Mouse (Mus musculus) macrophage (primary cell): ENCODE measurements around the gene Cdip1. TPM values are rescaled to one million over a fixed set of nuclear protein-coding genes. Genes with fewer than 3 reads are reported as not detected.
"Not testable (repeated sequence)": the region's sequence is repeated elsewhere in the genome, so short reads cannot be mapped to it uniquely, and the experiment has no call there.

Experiments used
- H3K27ac ChIP-seq: fragments of 350-480 bp; formaldehyde crosslinking; 2 replicates; pipeline ENCODE4 v1.9.0; 2021
- H3K36me3 ChIP-seq: fragments of 350-480 bp; formaldehyde crosslinking; 2 replicates; pipeline ENCODE4 v1.9.0; 2021; ENCODE audit errors: inconsistent target
- H3K4me3 ChIP-seq: fragments of 350-480 bp; formaldehyde crosslinking; 2 replicates; pipeline ENCODE4 v1.9.0; 2021; ENCODE audit errors: inconsistent target
- H3K79me2 ChIP-seq: fragments of 350-480 bp; formaldehyde crosslinking; 2 replicates; pipeline ENCODE4 v1.9.0; 2021; ENCODE audit errors: inconsistent target
- WGBS: methylation state at CpG from one replicate; pipeline ENCODE4 v1.1.7; 2026; ENCODE audit warnings: inconsistent platforms; ENCODE audit not compliant: missing documents; 5-methylcytosine and 5-hydroxymethylcytosine counted together
- polyA plus RNA-seq: library from polyadenylated mRNA; stranded (reverse); fragments of 250-400 nt; gene quantifications from 3 replicates; pipeline ENCODE4 v1.2.4, GENCODE M21; 2018; ENCODE audit warnings: inconsistent platforms
- total RNA-seq, 78 experiments: library from RNA; depleted of rRNA; stranded (reverse); fragments of 250-400 nt; gene quantifications; 1 replicate in 9 of 78; 2 replicates in 24 of 78; 3 replicates in 43 of 78; 4 replicates in 2 of 78; pipeline ENCODE4 v1.2.4; 2018; ENCODE audit warnings: inconsistent platforms in 56 of 78

The Cdip1 gene
- total RNA-seq (2018; cell fraction: chromatin; rRNA removed) = 100 to 1,000 TPM in 14 of 26 experiments, 10 to 100 TPM in 12; 64.1 to 256 (median 104) TPM
- 10 to 100 TPM in 25 of 26 experiments, 1 to 10 TPM in 1; 9.5 to 31.8 (median 13.9) TPM for total RNA-seq (2018; cell fraction: cytosol; rRNA removed)
- total RNA-seq (2018; cell fraction: nucleus; rRNA removed) = 100 to 1,000 TPM in 8 of 26 experiments, 10 to 100 TPM in 18; 35.5 to 169 (median 66.1) TPM
- 15.0 to 29.2 TPM (median 20.4 TPM) in 3 replicates for polyA plus RNA-seq

GRCm38 (mm10) chr16:4789810-4790559 is at the start of gene Cdip1:
TSS of gene Cdip1 (minus strand) at chr16:4790292.
- Histone ChIP-seq H3K27ac (peak within 1 kb of the TSS; percentile 84), H3K4me3 (peak within 1 kb of the TSS; percentile 87), H3K79me2 (peaks cover 48% of the 10 kb centered on the region), H3K36me3 (no peaks in the 10 kb centered on the region)
- WGBS = under 1% methylated on average over 50 of the region's 51 CpGs

GRCm38 (mm10) chr16:4839552-4839951 is 49.5 kb upstream of the Cdip1 start:
- Histone ChIP-seq H3K36me3 (no peaks in the 10 kb centered on the region), H3K4me3 (no peak overlapping the region), H3K79me2 (no peaks in the 10 kb centered on the region), H3K27ac (peak overlapping the region; percentile 92)
- 16% methylated on average over 3 of the region's 3 CpGs for WGBS

GRCm38 (mm10) chr16:4837631-4838030 is 47.5 kb upstream of the Cdip1 start:
- Histone ChIP-seq H3K79me2 (no peaks in the 10 kb centered on the region), H3K4me3 (no peak overlapping the region), H3K36me3 (no peaks in the 10 kb centered on the region), H3K27ac (peak overlapping the region; percentile 92)
- WGBS = 73% methylated on average over 2 of the region's 3 CpGs

- WGBS = 92% methylated on average over 3 of the region's 3 CpGs
- no peak within 1 kb of the TSS for H3K27ac ChIP-seq
- no peak within 1 kb of the TSS for H3K4me3 ChIP-seq
- no peaks in the 10 kb centered on the region for H3K36me3 ChIP-seq
- no peaks in the 10 kb centered on the region for H3K79me2 ChIP-seq
Observed at GRCm38 (mm10) chr16:4835191-4835590, 45.1 kb upstream of the Cdip1 start, which contains the start of gene 4930562C15Rik. TSS of gene 4930562C15Rik (plus strand) at chr16:4835416.

- no peak overlapping the region for H3K27ac ChIP-seq
- H3K79me2 ChIP-seq = no peaks in the 10 kb centered on the region
- H3K4me3 ChIP-seq = no peak overlapping the region
- 71% methylated on average over 2 of the region's 2 CpGs for WGBS
- no peaks in the 10 kb centered on the region for H3K36me3 ChIP-seq
Observed at GRCm38 (mm10) chr16:4833858-4834257, 43.8 kb upstream of the Cdip1 start.

GRCm38 (mm10) chr16:4831650-4832419 is 41.7 kb upstream of the Cdip1 start:
- 78% methylated on average over 15 of the region's 15 CpGs for WGBS
- Histone ChIP-seq H3K36me3 (no peaks in the 10 kb centered on the region), H3K27ac (no peak overlapping the region), H3K79me2 (no peaks in the 10 kb centered on the region), H3K4me3 (no peak overlapping the region)

- 97% methylated on average over 6 of the region's 6 CpGs for WGBS
- Histone ChIP-seq H3K4me3 (no peak overlapping the region), H3K79me2 (no peaks in the 10 kb centered on the region), H3K27ac (no peak overlapping the region), H3K36me3 (no peaks in the 10 kb centered on the region)
Observed at GRCm38 (mm10) chr16:4829271-4829900, 39.3 kb upstream of the Cdip1 start.

- 90% methylated on average over 5 of the region's 5 CpGs for WGBS
- Histone ChIP-seq H3K79me2 (no peaks in the 10 kb centered on the region), H3K36me3 (no peaks in the 10 kb centered on the region), H3K4me3 (no peak overlapping the region), H3K27ac (no peak overlapping the region)
Observed at GRCm38 (mm10) chr16:4827639-4828038, 37.5 kb upstream of the Cdip1 start.

GRCm38 (mm10) chr16:4824466-4824865 is 34.4 kb upstream of the Cdip1 start:
- H3K4me3 ChIP-seq = not testable (repeated sequence)
- 79% methylated on average over 5 of the region's 5 CpGs for WGBS

GRCm38 (mm10) chr16:4818349-4818748 is 28.3 kb upstream of the Cdip1 start:
- no peaks in the 10 kb centered on the region for H3K79me2 ChIP-seq
- H3K4me3 ChIP-seq = no peak overlapping the region
- 90% methylated on average over 3 of the region's 3 CpGs for WGBS
- H3K36me3 ChIP-seq = no peaks in the 10 kb centered on the region
- H3K27ac ChIP-seq = no peak overlapping the region

More at GRCm38 (mm10) chr16:4824466-4824865, 34.4 kb upstream of the Cdip1 start:
- H3K79me2 ChIP-seq, H3K27ac ChIP-seq, H3K36me3 ChIP-seq: not testable (repeated sequence)

- no peak overlapping the region for H3K4me3 ChIP-seq
- no peaks in the 10 kb centered on the region for H3K36me3 ChIP-seq
- no peaks in the 10 kb centered on the region for H3K79me2 ChIP-seq
- WGBS = 96% methylated on average over 4 of the region's 4 CpGs
- H3K27ac ChIP-seq = no peak overlapping the region
Observed at GRCm38 (mm10) chr16:4796631-4797030, 6.5 kb upstream of the Cdip1 start.

- Histone ChIP-seq H3K27ac (no peak overlapping the region), H3K79me2 (peaks cover 34% of the 10 kb centered on the region), H3K4me3 (no peak overlapping the region), H3K36me3 (no peaks in the 10 kb centered on the region)
- 40% methylated on average over 2 of the region's 2 CpGs for WGBS
Observed at GRCm38 (mm10) chr16:4791332-4791731, 1.2 kb upstream of the Cdip1 start.

- H3K27ac ChIP-seq = peak overlapping the region; percentile 84
- H3K4me3 ChIP-seq = peak overlapping the region; percentile 87
- H3K79me2 ChIP-seq = peaks cover 54% of the 10 kb centered on the region
- H3K36me3 ChIP-seq = no peaks in the 10 kb centered on the region
- 4% methylated on average over 26 of the region's 29 CpGs for WGBS
Observed at GRCm38 (mm10) chr16:4789311-4789768, 752 bp downstream of the Cdip1 start.

GRCm38 (mm10) chr16:4788176-4788575 is 1.9 kb downstream of the Cdip1 start:
- H3K36me3 ChIP-seq = no peaks in the 10 kb centered on the region
- peaks cover 66% of the 10 kb centered on the region for H3K79me2 ChIP-seq
- no peak overlapping the region for H3K27ac ChIP-seq
- no peak overlapping the region for H3K4me3 ChIP-seq
